Mouse (Mus musculus) testis, postnatal 10 days (tissue): ENCODE measurements around the gene Zfyve26.
A peak's percentile ranks its signal among the peaks of the same experiment; 100 is the strongest.
"Not testable (repeated sequence)": the region's sequence is repeated elsewhere in the genome, so short reads cannot be mapped to it uniquely, and the experiment has no call there.

Experiments
- DNase-seq: peaks from one replicate; pipeline ENCODE4 v3.0.0; 2021; ENCODE audit warnings: low spot score

Gene Zfyve26

DNA sequence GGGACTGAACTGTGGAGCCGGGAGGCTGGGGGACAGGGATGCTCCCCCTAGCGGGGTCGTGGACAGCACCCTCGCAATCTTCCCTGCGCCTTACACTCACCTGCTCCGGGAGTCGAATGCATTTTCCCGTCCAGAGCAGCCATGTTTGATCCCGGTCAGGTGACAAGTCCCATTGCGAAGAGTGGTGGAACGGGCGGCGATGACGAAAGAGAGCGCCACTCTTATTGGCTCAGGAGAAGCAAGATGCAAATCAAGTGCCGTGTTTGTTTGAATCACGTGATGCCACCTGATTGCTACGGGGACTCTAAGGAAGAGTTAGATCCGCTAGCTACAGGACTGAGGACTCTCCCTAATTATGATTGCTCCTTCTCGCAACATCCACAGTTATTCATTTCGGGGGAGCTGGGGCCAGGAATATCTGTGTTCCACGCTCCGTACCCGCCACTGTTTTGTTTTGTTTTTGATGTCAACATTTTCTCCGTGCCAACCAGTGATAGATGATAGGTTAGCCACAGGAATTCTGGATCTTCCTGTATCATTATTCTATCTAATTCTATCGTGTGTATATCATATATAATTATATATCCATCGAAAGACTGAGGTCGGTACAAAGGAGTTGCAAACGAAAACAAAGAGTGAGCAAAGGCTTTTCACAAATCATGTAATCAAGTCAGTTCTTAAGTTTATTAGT is at the start of gene Zfyve26:
Zfyve26 (minus strand) TSS at position 179 of the 691 bp plus-strand sequence.
- DNase-seq = peak; percentile 87

DNA sequence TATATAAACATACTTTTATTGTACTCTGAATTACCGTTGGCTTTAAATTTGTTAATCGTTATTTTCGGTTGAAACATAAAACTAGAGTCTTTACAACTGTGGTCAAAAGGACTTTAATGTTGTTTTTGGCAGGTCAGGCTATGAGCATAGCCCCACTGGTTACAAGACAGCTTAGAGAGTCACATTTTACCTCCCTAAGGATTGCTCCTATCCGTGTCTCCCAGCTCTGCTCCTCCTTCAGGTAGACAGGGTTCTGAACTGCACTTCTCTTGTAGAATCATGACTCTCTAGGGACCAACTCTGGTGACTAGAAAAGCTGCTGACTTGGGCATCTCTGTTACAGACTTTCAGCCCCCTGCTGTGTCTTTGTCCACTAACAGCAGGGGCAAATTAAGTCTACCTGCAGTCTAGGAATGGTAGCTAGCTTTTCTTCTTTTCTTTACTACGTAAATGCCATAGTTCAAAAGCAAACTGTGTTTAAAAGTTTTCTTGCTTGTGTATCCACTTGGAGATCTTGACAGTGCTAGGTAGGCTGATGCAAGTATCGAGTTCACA is 45.3 kb upstream of the Zfyve26 start:
- no peak for DNase-seq

DNA sequence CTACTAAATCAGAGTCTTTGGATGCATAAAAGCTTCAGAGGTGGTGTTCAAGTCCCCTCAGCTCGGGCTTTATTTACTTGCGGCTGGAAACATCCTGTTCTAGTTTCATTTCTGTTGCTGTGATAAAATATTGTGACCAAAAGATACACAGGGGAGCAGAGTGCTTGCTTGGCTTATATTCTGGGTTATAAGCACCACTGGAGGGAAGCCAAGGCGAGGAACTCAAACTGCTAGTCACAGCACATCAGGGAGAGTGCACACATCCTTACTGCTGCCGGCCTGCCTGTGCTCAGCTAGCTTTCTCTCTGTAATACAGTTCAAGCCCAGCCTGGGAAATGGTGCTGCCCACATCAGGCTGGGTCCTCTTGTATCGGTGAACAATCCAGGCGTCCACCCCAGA is 44.4 kb upstream of the Zfyve26 start:
- no peak for DNase-seq

DNA sequence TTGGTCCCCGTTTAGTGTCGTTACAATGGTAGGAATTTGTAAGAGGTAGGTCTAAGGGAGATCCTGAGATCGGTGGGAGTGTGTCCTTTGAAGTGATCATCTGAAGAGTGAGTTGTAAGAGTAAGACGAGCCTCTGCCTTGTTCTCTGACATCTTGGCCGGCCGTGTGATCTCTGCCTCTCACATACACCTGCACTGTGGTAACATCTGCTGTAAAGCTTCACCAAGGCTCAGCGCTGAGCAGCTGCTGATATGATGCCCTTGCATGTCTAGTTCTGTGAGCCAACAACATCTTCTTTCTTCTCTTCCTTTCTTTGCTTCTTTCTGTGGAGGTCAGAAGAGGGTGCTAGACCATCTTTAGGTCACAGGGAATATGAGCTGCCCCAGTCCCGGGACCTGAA is 42.7 kb upstream of the Zfyve26 start:
- DNase-seq = no peak

DNA sequence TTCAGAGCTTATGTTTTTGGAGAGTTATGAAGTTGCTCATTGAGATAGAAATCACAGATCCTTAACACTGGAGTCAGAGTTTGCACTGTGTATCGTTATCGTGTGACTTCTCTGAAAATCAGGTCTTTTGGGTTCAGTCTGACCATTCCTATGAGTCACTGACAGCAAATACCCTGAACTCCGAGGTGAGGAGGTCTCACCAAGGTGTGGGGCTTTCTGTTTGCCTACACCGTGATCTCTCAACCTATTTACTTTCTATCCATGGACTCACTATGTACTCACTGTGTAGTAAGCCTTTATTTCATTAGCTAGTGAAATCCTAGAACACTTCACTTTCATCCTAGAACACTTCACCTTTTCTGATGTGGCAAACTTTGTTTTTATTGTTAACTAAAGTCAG is 35.6 kb upstream of the Zfyve26 start:
- no peak for DNase-seq

DNA sequence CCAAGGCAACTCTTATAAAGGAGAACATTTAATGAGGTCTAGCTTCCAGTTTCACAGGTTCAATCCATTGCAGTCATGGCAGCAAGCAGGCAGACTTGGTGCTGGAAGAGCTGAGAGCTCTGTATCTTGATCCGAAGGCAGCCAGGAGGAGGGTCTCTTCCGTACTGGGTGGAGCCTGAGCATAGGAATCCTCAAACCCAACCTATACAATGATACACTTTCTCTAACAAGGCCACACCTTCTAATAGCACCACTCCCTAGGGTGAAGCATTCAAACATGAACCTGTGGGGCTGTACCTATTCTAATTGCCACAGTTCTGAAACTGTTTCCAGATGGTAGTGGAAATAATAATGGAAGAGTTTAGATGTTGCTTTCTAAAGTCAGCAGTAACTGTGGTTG is 34.5 kb upstream of the Zfyve26 start:
- no peak for DNase-seq

DNA sequence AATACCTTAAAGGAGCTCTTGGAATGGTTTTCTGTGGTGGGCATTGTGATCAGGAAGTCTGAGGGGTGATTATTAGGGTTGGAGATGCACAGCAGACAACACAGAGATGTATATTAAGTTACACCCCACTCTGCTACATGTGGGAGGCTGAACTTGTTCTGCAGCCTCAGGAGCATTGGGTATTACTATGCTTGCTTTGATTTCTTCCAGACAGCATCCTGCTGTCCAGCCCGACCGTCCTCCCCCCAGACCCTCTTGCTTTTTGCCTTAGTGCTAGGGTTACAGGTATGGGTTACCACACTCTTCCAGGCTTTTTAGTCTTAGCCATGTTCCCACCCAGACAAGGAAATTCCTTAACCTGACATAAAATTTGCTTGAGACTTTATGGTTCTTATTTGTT is 31.8 kb upstream of the Zfyve26 start:
- DNase-seq = no peak

DNA sequence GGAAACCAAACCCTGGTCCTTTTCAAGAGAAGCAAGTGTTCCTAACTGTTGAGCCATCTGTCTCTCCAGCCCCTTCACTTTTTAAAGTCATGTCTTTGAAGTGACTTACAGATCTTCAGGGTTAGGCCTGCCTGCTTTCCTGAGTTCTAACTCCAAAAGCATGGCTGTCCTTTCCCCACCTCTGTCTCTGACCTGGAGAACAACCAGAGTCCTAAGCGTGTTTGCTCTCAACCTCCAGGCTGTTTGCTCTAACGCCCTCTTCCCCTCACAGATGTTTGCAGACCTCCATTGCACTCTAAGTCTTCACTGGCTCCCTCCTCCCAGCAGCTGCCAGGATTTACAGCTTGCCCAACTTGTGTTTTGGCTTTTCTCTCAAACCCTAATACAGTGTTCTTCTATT is 30.6 kb upstream of the Zfyve26 start:
- no peak for DNase-seq

DNA sequence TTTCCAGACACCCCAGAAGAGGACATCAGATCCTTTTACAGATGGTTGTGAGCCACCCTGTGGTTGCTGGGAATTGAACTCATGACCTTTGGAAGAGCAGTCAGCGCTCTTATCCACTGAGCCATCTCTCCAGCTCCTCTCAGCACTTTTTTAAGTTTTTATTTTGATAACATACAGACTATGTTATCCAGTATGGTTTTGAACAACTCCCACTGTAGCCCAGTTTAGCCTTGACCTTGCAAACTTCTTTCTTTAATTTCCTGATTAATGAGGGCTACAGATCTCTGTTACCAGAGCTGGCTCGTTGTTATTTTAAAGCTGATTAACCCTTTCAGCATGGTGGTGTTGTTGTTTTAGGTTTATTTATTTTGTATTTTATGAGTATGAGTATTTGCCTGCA is 30.1 kb upstream of the Zfyve26 start:
- no peak for DNase-seq

DNA sequence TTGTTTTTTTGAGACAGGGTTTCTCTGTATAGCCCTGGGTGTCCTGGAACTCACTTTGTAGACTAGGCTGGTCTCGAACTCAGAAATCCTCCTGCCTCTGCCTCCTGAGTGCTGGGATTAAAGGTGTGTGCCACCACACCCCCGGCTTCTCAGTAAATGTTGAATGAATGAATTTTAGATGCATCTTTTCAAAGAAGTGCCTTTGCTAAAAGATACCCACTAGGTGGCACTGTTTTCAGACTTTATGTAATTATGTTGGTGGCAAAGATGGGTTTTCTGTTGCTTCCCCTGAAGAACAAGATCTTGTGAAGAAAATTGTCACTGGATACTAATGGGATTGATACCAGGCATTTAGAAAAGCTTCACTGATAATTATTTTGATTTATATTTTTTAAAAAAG is 26.4 kb upstream of the Zfyve26 start:
- not testable (repeated sequence) for DNase-seq

DNA sequence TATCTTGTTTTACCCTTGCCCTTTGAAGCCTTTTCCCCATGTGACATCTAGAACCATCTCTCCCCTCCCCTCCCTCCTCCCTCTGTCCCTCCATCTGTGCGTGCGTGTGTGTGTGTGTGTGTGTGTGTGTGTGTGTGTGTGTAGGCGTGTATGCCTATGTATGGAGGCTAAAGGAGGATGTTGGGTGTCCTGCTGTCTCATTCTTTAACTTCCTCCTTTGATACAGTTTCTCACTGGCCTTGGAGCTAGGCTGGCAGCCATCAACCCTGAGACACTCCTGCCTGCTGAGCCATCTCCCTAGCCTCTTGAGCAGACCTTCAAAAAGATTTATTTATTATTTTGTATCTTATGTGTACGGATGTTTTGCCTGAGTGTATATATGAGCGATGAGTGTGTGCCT is 24.8 kb upstream of the Zfyve26 start:
- no peak for DNase-seq

DNA sequence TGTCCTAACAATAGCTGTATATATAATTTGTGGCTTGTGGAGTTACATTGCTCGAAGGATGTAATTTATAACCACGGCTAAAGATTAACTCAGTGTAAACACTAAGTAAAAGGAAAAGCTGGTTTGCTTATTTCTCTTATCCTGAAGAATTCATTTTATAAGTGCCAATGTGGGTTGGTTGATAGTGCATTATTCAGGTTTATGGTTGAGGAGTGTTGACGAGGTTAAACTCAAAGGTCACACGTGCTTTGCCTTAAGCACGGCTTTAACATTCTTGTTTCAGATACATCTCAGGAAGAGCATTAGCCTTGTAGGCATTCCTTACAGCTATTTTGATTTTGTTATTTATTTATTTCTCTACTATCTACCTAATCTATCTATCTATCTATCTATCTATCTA is 21.2 kb upstream of the Zfyve26 start:
- DNase-seq = no peak

DNA sequence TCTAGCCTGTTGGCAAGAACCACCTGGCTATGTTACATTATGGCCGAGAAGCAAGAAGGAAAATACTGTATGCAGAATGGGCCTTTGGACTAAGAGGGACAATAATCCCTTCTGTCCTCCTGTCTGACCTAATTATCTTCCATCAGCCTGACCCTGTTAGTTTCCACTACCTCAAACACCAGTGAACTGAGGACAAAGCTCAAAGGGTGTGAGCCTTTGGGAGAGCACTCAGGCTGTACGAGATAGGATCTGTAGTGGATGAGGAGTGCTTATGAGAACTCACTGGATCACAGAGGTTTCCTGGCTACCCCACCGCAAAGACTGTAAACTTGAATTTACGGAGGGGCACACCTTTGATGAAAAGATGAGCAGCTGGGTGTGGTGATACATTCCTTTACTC is 17.6 kb upstream of the Zfyve26 start:
- DNase-seq = no peak

DNA sequence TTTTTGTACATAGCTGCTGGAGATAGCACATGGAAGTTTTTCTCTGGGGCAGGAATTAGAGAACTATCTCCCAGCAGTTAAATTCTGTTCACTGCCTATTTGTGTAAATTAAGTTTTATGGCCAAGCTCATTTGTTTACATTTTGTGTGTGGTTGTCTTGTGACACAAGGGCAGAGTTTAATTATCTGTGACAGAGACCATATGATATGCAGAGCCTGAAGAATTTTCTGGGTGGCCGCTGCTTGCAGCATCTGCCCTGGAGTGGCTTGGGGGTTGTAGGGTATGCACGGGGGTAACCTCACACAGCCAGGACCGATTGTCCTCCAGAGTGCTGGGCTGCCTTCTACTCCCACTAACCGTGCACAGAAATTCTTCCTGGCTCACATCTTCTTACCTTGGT is 9.9 kb upstream of the Zfyve26 start:
- no peak for DNase-seq

DNA sequence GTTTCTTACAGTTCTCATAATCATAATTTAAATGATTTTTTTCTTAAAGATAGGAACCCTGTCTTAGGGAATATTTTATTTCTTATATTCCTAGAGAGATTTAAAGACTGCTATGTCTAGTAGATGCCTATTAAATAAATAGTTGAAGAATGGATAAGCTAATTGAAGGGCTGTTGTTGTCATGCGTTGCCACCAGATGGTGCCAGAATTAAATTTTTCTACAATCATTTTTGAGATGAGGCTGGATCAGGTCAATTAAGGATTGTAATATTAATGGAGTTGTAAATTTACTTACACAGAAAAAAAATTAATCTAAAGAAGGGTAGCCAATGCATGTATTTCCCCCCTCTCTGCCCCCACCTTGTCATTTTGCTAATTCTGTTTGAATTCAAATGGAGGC is 9.0 kb upstream of the Zfyve26 start:
- DNase-seq = no peak

DNA sequence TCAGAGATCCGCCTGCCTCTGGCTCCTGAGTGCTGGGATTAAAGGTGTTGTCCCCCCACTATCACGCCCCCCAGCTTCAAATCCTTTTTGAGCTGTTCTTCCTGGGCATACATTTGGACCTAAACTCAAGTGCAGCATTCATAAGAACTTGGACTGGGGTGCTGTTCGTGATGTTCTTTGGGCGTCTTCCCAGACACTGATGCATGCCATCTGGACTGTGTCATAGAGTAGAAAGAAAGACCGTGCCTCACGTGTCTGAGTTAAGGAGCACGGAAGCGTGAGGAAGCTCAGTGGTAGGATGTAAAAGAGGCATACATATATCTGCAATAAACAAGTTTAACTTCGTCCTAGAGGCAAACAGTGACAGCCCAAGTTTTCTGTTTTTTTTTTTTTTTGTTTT is 5.7 kb upstream of the Zfyve26 start:
- DNase-seq = no peak

DNA sequence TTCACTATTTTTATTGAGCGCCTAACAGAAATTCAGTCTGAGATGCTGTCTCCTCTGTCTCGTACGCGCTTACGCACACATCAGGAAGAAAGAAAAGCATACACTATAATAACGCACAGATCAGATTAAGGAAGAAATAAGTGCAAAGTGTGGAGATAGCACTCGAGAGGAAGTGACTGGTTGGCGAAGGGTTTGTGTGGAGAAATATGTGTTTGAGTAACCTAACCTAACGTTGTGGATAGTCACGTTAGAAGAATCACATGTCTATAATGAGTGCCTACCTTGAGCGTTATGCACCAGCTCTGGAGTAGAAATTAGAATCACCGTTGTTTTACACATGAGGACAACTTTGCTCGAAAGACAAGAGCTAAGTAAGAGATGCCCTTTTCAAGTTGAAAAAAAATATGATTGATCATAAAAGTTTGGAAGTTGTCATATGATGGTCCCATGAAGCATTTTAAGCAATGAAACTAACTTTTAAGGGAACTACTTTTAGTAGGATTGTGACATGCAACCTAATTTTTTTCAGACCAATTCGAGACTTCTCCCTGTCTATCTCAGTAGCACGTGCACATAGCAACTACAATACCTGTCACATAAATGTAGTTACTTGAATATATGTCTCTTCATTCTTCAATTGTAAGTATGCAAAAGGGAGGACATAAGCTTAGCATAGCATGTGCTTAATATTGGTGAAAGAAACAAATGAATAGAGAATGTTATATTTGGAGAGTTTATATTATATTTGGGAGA is 2.0 kb upstream of the Zfyve26 start:
- no peak for DNase-seq

DNA sequence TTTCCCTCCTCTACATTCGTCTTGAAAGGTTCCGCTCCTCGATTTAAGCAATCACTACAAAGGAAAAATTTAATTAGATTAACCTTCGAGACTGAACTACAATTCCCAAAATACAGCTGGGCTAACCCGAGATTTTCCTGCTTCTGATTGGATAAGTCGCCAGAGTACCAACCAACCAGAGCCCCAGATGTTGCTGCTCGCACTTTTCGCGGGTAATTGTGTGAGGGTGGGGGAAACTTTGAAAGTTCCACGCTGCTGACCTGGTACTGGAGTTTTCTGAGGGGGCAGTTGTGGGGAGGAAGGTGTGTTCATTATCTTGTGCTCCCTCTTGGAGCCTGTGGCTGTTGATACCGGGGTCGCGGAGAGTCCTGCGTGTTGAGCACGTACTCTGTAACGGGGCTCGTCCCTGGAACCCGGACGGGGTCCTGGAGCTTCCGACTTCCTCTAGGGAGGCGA is 1.0 kb upstream of the Zfyve26 start, which contains the start of gene Rad51b:
Rad51b (plus strand) TSS at position 162 of the 456 bp plus-strand sequence.
- DNase-seq = peak; percentile 63

DNA sequence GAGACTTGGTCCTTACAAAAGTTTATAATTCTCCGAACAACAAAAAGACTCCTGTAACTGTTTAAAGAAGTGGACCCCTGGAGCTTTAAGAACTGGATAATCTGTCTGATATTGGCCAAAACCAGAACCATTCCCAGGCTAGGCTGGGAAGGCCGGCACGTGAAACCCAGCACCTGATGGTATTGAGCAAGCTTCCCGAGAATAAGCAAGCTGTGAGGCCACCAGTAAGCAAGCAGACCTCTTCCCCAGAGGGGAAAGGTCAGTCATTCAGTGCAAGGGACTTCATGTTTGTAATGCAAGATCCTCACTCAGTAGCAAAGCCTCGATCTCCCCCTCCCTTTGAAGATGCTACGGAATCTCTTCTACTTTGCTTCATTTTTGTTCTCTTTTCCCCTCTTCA is 3.2 kb downstream of the Zfyve26 start:
- DNase-seq = no peak

DNA sequence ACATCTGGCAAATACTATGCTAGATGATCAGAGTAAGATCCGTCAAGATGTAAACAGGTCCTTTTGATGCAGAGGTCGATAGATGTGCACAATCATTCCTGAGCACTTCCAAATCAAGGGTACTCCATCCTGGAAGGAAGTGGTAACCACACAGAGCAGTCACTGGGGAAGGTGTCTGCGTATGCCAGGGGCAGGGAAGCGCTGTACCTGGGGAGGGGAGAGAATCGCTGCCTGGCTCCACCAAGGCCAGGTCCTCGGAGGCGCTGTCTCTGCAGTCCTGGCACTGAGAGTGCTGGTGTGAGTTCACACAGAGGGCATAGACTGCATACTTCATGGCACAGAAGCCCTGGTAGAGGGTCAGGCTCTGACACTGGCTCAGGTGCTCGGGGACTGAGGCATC is 13.5 kb downstream of the Zfyve26 start:
- DNase-seq = no peak

DNA sequence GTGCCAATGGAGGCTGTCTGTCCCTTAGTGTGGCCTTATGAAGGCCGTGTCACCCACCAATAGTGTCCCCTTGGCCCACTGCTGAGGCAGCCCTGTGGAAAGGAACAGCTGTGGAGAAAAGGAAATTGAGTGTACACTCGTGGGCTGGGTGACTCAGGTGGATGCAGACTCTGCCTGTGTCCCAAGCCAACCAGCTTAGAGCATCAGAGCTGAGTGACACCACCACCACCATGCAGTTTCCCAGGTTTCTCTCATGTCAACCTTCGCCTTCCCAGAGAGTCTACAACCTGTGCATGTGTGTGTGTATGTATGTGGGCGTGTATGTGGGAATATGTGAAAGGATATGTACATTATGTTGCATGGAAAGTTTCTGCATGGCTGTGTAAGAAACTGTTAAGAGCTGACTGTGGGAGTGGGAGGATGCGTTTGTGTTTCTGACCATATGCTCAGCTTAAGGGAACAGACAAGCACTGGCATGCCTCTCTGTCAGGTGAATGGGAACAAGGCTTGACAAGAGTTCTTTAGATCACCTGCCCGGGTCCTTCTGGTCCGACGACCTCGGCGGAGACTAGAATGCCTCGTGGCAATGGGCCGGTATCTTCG is 16.5 kb downstream of the Zfyve26 start:
- DNase-seq = no peak

DNA sequence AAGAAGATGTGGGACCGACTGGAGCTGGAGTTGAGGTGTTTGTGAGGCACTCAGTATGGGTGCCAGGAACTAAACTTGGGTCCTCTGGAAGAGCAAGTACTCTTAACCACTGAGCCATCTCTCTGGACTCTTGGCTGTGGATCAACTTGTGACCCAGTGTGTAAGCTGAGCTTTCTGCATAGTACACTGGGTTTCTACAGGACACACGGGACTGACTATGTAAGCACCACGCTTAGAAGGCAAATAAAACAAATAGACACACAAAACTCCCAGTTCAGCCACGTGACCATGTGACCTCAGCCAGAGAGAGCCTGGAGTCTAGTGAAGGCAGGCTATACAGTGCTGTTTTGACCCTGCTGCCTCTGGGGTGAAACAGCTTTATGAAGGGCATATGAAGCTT is 23.5 kb downstream of the Zfyve26 start:
- no peak for DNase-seq

DNA sequence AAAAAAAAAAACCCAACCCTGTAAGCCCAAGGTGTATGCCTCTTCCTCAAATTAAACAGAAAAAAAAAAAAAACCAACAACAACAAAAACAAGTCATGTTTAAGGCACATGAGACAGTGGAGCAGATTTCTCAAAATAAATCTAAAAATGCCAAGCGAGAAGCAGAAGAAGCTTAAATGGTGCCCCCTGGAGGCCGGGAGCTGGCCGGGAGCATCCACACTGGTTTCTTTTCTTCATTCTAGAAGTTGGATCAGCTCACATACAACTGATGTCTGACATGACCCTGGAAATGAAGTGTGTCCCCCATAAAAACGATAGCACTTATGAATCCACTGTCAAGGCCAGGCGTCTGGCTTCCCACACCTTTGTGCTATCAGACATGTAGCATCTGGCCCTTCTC is 35.1 kb downstream of the Zfyve26 start:
- DNase-seq = peak; percentile 74
